Mouse (Mus musculus) cerebellum, adult 2 months (tissue): ENCODE measurements around the gene Myo1f.

Experiments used
- CTCF ChIP-seq: fragments of 200-500 bp; IDR thresholded peaks from 2 replicates; pipeline ENCODE4 v1.5.1; 2011; ENCODE audit warnings: low read depth, mild to moderate bottlenecking, control low read depth, low read length, moderate library complexity, borderline replicate concordance; ENCODE audit not compliant: insufficient read depth
- POLR2A ChIP-seq: fragments of 200-500 bp; IDR thresholded peaks from 2 replicates; pipeline ENCODE4 v1.6.1; 2011; ENCODE audit warnings: low read length, control low read depth, borderline replicate concordance; ENCODE audit not compliant: insufficient read depth

DNA sequence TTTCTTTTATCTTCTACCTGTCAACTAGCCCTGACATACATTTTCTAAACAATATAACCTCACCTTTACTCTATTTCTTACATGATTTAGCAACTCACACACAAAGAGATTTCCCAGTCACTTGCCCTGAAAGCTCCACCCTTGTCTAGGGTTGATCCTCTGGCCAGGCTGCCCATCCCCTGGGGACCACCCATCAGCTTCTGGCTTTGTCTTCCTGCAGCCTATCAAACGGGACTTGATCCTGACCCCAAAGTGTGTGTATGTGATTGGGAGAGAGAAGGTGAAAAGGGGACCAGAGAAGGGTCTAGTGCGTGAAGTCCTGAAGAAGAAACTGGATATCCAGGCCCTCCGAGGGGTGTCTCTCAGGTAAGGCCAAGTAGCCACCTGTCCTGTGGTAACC lies 45.3 kb downstream of the Myo1f start:
- no peak for TF ChIP-seq CTCF
- no peak for TF ChIP-seq POLR2A
